Mouse (Mus musculus) lung, embryonic 14.5 days (tissue): ENCODE data around the gene Krtap4-9. TPM values are rescaled to one million over a fixed set of nuclear protein-coding genes. Genes with fewer than 3 reads are reported as not detected.
"Not testable (repeated sequence)": the region's sequence is repeated elsewhere in the genome, so short reads cannot be mapped to it uniquely, and the experiment has no call there.

ENCODE experiments used
- ATAC-seq: fragments of 200-750 bp; cut with Nextera tagmentation; 2 replicates; pipeline ENCODE4 v1.8.0; 2017; ENCODE audit warnings: mild to moderate bottlenecking, moderate TSS enrichment, moderate library complexity; ENCODE audit not compliant: insufficient read depth
- DNase-seq: peaks from one replicate; pipeline ENCODE4 v3.0.0-alpha.2; 2015
- H3K27ac ChIP-seq: fragments of 300-500 bp; sonication (generic); 2 replicates; pipeline ENCODE4 v1.5.1; 2014; ENCODE audit warnings: low read depth, mild to moderate bottlenecking, moderate library complexity
- H3K27me3 ChIP-seq: fragments of 300-500 bp; sonication (generic); 2 replicates; pipeline ENCODE4 v1.6.1; 2014; ENCODE audit warnings: low read length, control low read depth; ENCODE audit not compliant: insufficient read depth
- H3K36me3 ChIP-seq: fragments of 300-500 bp; sonication (generic); 2 replicates; pipeline ENCODE4 v1.6.1; 2014; ENCODE audit warnings: control low read depth; ENCODE audit not compliant: insufficient read depth
- H3K4me1 ChIP-seq: fragments of 300-500 bp; sonication (generic); 2 replicates; pipeline ENCODE4 v1.6.1; 2014; ENCODE audit warnings: antibody characterized with exemption, control low read depth; ENCODE audit not compliant: insufficient read depth
- H3K4me2 ChIP-seq: fragments of 300-500 bp; sonication (generic); 2 replicates; pipeline ENCODE4 v1.6.1; 2014; ENCODE audit warnings: mild to moderate bottlenecking
- H3K4me3 ChIP-seq: fragments of 300-500 bp; sonication (generic); 2 replicates; pipeline ENCODE4 v1.5.1; 2014; ENCODE audit warnings: low read depth, low read length
- H3K9ac ChIP-seq: fragments of 300-500 bp; sonication (generic); 2 replicates; pipeline ENCODE4 v1.6.1; 2014
- H3K9me3 ChIP-seq: fragments of 300-500 bp; sonication (generic); 2 replicates; pipeline ENCODE4 v1.6.1; 2016; ENCODE audit warnings: low read depth, low read length, control low read depth
- CTCF ChIP-seq: IDR thresholded peaks from 2 replicates; pipeline ENCODE4 v1.5.1; 2016; ENCODE audit warnings: antibody characterized with exemption, low read depth
- WGBS: fragments of 180-500 bp; shearing (Covaris S2); extraction: QIAGEN DNeasy Blood & Tissue Kit; methylation state at CpG from one replicate; pipeline ENCODE4 v1.1.7; 2014; 5-methylcytosine and 5-hydroxymethylcytosine counted together
- polyA plus RNA-seq: library from polyadenylated mRNA; unstranded; fragments of >200 nt; fragmentation: Nextera tagmentation; extraction: Ambion mirVana; gene quantifications from 2 replicates; pipeline ENCODE4 v1.2.1, GENCODE M21; 2014

Gene Krtap4-9
- polyA plus RNA-seq: not detected in 2 replicates

GRCm38 (mm10) chr11:99784900-99785299 lies at the start of gene Krtap4-9:
Gene Krtap4-9 (plus strand): TSS chr11:99785200.
- not testable (repeated sequence) for H3K27ac ChIP-seq, H3K27me3 ChIP-seq, ATAC-seq, H3K9me3 ChIP-seq, H3K9ac ChIP-seq, H3K36me3 ChIP-seq, H3K4me3 ChIP-seq, H3K4me2 ChIP-seq, DNase-seq, H3K4me1 ChIP-seq

- Histone ChIP-seq H3K27ac (no peak overlapping the region), H3K9ac (no peak overlapping the region), H3K36me3 (no peaks in the 10 kb centered on the region), H3K4me2 (no peak overlapping the region), H3K27me3 (no peaks in the 10 kb centered on the region), H3K4me3 (no peak overlapping the region), H3K4me1 (no peaks in the 10 kb centered on the region), H3K9me3 (no peaks in the 10 kb centered on the region)
- 62% methylated on average over 3 of the region's 3 CpGs for WGBS
- ATAC-seq (no peak), DNase-seq (peak; percentile 21)
- TF ChIP-seq CTCF: no peak
Observed at GRCm38 (mm10) chr11:99743985-99744384, 41.0 kb upstream of the Krtap4-9 start.

- Histone ChIP-seq H3K4me1 (no peaks in the 10 kb centered on the region), H3K9ac (no peak overlapping the region), H3K4me3 (no peak overlapping the region), H3K36me3 (no peaks in the 10 kb centered on the region), H3K9me3 (no peaks in the 10 kb centered on the region), H3K4me2 (no peak overlapping the region), H3K27me3 (no peaks in the 10 kb centered on the region), H3K27ac (no peak overlapping the region)
- ATAC-seq (no peak), DNase-seq (no peak)
- TF ChIP-seq CTCF: no peak
- 92% methylated on average over 1 of the region's 1 CpGs for whole genome bisulfite sequencing
Observed at GRCm38 (mm10) chr11:99758877-99759276, 26.1 kb upstream of the Krtap4-9 start.

- no peak for TF ChIP-seq CTCF
- WGBS: 65% methylated on average over 2 of the region's 2 CpGs
- Histone ChIP-seq H3K27me3 (no peaks in the 10 kb centered on the region), H3K9ac (no peak overlapping the region), H3K4me1 (no peaks in the 10 kb centered on the region), H3K27ac (no peak overlapping the region), H3K4me3 (no peak overlapping the region), H3K9me3 (no peaks in the 10 kb centered on the region), H3K36me3 (no peaks in the 10 kb centered on the region), H3K4me2 (no peak overlapping the region)
- no peak for DNase-seq
- ATAC-seq: no peak
Observed at GRCm38 (mm10) chr11:99768410-99768809, 16.6 kb upstream of the Krtap4-9 start.

GRCm38 (mm10) chr11:99772813-99773212 lies 12.2 kb upstream of the Krtap4-9 start, which contains the start of gene Gm11595:
Gene Gm11595 (minus strand): TSS chr11:99772913.
- not testable (repeated sequence) for DNase-seq, H3K4me2 ChIP-seq, H3K9me3 ChIP-seq, H3K9ac ChIP-seq, H3K27ac ChIP-seq, H3K4me3 ChIP-seq, H3K4me1 ChIP-seq, ATAC-seq, H3K36me3 ChIP-seq, H3K27me3 ChIP-seq

GRCm38 (mm10) chr11:99778401-99778800 lies 6.6 kb upstream of the Krtap4-9 start:
- H3K4me3 ChIP-seq: no peak overlapping the region
- H3K9me3 ChIP-seq: no peaks in the 10 kb centered on the region
- ATAC-seq: no peak
- no peaks in the 10 kb centered on the region for H3K36me3 ChIP-seq
- no peaks in the 10 kb centered on the region for H3K27me3 ChIP-seq
- 64% methylated on average over 7 of the region's 7 CpGs for WGBS
- peak; percentile 0 for DNase-seq
- no peak overlapping the region for H3K9ac ChIP-seq
- no peaks in the 10 kb centered on the region for H3K4me1 ChIP-seq
- TF ChIP-seq CTCF: no peak
- no peak overlapping the region for H3K27ac ChIP-seq
- no peak overlapping the region for H3K4me2 ChIP-seq

GRCm38 (mm10) chr11:99780604-99781003 lies 4.4 kb upstream of the Krtap4-9 start, which contains the start of gene Krtap4-8:
Gene Krtap4-8 (minus strand): TSS chr11:99780704.
- Histone ChIP-seq H3K9ac (no peak within 1 kb of the TSS), H3K36me3 (no peaks in the 10 kb centered on the region), H3K9me3 (no peaks in the 10 kb centered on the region), H3K4me1 (no peaks in the 10 kb centered on the region), H3K27me3 (no peaks in the 10 kb centered on the region), H3K4me3 (no peak within 1 kb of the TSS), H3K27ac (no peak within 1 kb of the TSS), H3K4me2 (no peak within 1 kb of the TSS)
- no peak for TF ChIP-seq CTCF
- DNase-seq (no peak), ATAC-seq (no peak)
- 89% methylated on average over 2 of the region's 2 CpGs for WGBS

GRCm38 (mm10) chr11:99793367-99793766 lies 8.4 kb downstream of the Krtap4-9 start, which contains the start of gene Gm11596:
Gene Gm11596 (minus strand): TSS chr11:99793467.
- no peak for TF ChIP-seq CTCF
- H3K36me3 ChIP-seq: no peaks in the 10 kb centered on the region
- no peak within 1 kb of the TSS for H3K4me3 ChIP-seq
- ATAC-seq (no peak), DNase-seq (no peak)
- no peak within 1 kb of the TSS for H3K4me2 ChIP-seq
- H3K9ac ChIP-seq: no peak within 1 kb of the TSS
- no peaks in the 10 kb centered on the region for H3K4me1 ChIP-seq
- no peaks in the 10 kb centered on the region for H3K9me3 ChIP-seq
- 78% methylated on average over 2 of the region's 2 CpGs for WGBS
- no peak within 1 kb of the TSS for H3K27ac ChIP-seq
- H3K27me3 ChIP-seq: no peaks in the 10 kb centered on the region

- H3K4me3 ChIP-seq, H3K4me2 ChIP-seq, DNase-seq, H3K36me3 ChIP-seq, ATAC-seq, H3K27ac ChIP-seq, H3K4me1 ChIP-seq, H3K9ac ChIP-seq, H3K27me3 ChIP-seq, H3K9me3 ChIP-seq: not testable (repeated sequence)
- no CpG with 5 or more reads among the region's 1 CpGs for WGBS
Observed at GRCm38 (mm10) chr11:99798832-99799231, 13.8 kb downstream of the Krtap4-9 start, which contains the start of gene Gm11569. Gene Gm11569 (minus strand): TSS chr11:99798932.

GRCm38 (mm10) chr11:99804346-99804745 lies 19.3 kb downstream of the Krtap4-9 start, which contains the start of gene Gm11554:
Gene Gm11554 (minus strand): TSS chr11:99804446.
- not testable (repeated sequence) for DNase-seq, H3K4me1 ChIP-seq, ATAC-seq, H3K9me3 ChIP-seq, H3K4me2 ChIP-seq, H3K36me3 ChIP-seq, H3K27ac ChIP-seq, H3K27me3 ChIP-seq, H3K9ac ChIP-seq, H3K4me3 ChIP-seq
- WGBS: no CpG with 5 or more reads among the region's 1 CpGs

GRCm38 (mm10) chr11:99809792-99810191 lies 24.8 kb downstream of the Krtap4-9 start, which contains the start of gene Krtap4-13:
Gene Krtap4-13 (minus strand): TSS chr11:99809892.
- not testable (repeated sequence) for H3K9me3 ChIP-seq, ATAC-seq, H3K4me3 ChIP-seq

More at GRCm38 (mm10) chr11:99809792-99810191, 24.8 kb downstream of the Krtap4-9 start, which contains the start of gene Krtap4-13:
- H3K36me3 ChIP-seq, H3K4me1 ChIP-seq, H3K9ac ChIP-seq, DNase-seq, H3K4me2 ChIP-seq, H3K27me3 ChIP-seq, H3K27ac ChIP-seq: not testable (repeated sequence)
